Mouse (Mus musculus) E14TG2a.4 (cell line): ENCODE measurements around the gene Sox5.

Experiments used
- CTCF ChIP-seq: conservative IDR thresholded peaks from 2 replicates; pipeline ENCODE4 v1.5.1; 2014; ENCODE audit warnings: low read length
- NANOG ChIP-seq: IDR thresholded peaks from 2 replicates; pipeline ENCODE4 v1.6.1; 2014; ENCODE audit warnings: borderline replicate concordance, low read length, mixed read lengths

- no peak for TF ChIP-seq CTCF
- TF ChIP-seq NANOG, result no peak
Measured at GRCm38 (mm10) chr6:144490896-144491295, 290.9 kb downstream of the Sox5 start.
